Mouse (Mus musculus) gastrocnemius, adult 8-10 months (tissue): ENCODE data around the gene Vmn1r54. TPM values are rescaled to one million over a fixed set of nuclear protein-coding genes. Genes with fewer than 3 reads are reported as not detected.
"Not testable (repeated sequence)": the region's sequence is repeated elsewhere in the genome, so short reads cannot be mapped to it uniquely, and the experiment has no call there.

Source experiments
- DNase-seq, 2 experiments: peaks; one replicate each; pipeline ENCODE4 v3.0.0; 2022; ENCODE audit warnings: low spot score in 2 of 2
- total RNA-seq, 4 experiments: library from RNA; stranded (reverse); gene quantifications; 2 replicates each; pipeline ENCODE4 v1.2.4; 2022

Vmn1r54 gene
- total RNA-seq, result not detected

DNA sequence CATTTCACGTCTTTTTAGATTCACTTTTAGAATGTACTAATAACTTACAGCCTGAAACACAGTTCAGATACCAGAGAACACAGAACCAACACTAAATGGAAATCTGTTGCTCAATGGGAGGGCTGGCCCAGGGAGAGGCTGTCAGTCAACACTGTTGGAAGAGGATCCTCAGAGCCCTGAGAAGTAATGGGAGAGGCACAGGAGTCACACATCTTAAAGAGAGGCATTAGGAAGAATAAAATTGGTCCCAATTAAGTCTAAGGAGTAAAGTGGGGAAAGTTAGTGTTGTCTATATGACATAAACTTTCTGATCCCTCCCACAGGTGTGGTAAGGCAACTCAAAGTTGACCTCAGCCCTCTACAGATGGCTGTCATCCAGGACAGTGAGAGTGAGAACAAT, at the start of gene Vmn1r54:
Gene Vmn1r54 (plus strand): TSS at position 301 of the 400 bp plus-strand sequence.
- DNase-seq, result no peak

- DNase-seq, result not testable (repeated sequence)
Measured at GRCm38 (mm10) chr6:90202493-90202892, 43.6 kb upstream of the Vmn1r54 start, which contains the start of gene V1ra8. Gene V1ra8, plus strand, starts transcription at chr6:90202793.

DNA sequence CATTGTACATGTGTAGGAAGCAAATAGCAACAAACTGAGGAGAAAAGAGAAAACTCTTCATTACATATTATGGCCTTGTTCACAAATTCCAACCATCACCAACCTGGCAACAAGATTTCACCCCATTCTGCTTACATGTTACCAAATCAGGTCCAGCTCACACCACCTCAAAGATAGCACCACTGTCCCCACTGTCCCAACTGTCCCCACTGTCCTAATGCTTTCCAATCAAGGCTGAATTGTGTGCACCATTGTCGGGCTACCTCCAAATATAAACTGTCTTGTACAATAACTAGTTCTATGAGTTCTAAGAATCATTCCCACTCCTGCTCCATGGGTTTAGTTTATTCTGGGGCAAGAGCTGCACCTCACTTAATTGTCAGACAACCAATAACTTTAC, 21.8 kb upstream of the Vmn1r54 start, which contains the start of gene Vmn1r53:
Gene Vmn1r53 (minus strand): TSS at position 101 of the 400 bp plus-strand sequence.
- no peak for DNase-seq

DNA sequence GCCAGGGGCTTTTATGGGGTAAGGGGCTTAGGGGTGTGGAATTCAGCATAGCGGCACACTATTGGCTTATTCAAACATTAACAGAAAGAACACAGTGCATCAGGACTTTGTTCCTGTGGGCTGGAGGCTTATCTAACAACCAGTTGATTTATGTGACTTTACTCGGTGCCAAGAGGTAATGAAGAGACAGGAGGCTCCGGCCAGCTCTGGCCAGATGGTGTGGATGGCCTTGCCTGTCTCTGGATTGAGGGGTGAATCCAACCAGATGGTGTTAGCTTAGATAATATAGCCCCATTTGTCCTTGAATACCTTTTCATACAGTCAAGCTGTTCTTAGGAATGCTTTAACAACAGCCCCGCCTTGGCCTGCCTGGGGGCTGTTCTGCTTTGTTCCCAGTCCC, 14.0 kb upstream of the Vmn1r54 start:
- DNase-seq, result not testable (repeated sequence)

- no peak for DNase-seq
Measured at GRCm38 (mm10) chr6:90232681-90233080, 13.4 kb upstream of the Vmn1r54 start.

DNA sequence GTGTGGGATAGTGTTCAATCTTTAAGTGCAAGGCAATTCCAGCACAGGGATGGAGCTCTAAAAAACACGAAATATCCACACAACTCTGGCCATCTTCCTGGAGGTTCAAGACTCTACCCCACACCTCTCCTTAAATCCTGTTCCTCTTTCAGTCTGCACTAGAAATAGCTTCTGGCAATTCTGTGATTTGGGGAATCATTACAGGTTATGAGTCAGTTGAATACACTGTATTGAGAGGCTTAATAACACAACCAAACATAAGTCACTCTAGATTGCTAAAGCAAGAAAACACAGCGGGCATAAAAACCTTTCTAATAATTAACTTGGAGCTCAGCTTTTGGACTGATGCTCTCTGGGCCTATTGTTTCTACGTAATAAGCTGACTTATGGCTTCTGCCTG, 2.1 kb upstream of the Vmn1r54 start:
- DNase-seq, result no peak

DNA sequence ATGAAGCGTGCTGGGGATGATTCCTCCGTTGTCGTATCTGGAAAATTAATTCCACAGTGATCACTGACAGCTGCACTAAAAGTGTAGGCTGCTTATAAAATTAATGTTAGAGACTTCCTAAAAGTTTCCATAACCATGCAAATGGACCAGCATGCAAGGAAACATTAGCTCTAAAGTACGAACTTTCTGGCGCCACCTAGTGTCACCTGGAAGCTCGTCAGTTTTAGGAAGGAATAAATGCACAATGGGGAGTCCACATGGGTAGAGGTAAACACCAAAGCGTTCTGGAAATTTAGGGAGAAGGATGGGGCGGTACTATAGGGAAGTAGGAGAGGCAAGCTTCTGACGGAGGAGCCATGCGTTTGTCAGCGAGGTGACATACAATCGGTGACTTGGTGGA, 42.2 kb downstream of the Vmn1r54 start:
- DNase-seq, result no peak

DNA sequence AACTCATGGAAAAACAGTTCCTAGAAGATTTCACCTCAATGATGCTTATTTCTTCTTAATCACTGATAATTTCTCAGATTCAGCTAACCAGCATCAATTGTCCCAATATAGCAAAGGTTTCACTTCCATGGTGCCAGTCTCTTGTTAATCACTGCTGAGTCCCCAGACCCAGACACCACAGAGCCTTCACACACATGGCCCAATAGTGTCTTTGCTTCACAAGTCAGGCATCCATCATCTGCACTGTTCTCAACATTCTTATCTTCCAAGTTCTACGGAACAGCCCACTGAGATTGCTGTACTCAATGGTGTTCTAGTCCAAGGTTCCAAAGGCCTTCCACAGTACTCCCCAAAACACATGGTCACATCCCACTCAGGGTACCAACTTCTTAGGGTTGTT, 54.8 kb downstream of the Vmn1r54 start, which contains the start of gene BC048671:
Gene BC048671 (plus strand): TSS at position 301 of the 400 bp plus-strand sequence.
- no peak for DNase-seq

DNA sequence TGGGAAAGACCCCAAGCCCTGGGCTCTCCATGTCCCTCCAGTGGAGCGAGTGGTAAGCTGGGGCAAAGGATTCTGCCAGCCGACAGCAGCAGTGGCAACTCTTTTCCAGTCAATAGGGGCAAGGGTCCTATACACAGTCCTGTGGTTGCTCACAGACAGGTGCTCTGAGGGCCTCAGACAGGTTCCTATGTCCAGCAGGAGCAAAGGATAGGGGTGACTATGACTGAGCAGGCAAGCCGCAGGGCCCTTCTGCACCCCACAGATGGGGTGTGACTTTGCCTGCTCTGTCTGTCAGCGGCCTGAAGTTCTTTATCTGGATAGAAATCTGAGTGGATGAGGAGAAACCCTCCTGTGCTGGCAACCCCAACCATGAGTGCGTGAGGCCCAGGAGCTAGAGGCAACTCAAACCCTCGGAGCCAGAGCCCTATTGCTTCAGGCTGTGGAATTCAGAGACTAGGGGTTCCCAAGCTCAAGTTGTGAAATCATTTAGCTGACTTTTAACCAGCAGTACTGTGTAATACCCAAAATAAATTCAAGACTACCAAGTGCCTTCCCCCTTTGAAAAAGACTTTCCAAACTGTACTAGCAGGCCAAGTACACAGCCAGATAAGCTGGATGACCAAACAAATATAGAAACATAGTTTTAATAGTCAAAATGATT, 60.3 kb downstream of the Vmn1r54 start:
- no peak for DNase-seq

DNA sequence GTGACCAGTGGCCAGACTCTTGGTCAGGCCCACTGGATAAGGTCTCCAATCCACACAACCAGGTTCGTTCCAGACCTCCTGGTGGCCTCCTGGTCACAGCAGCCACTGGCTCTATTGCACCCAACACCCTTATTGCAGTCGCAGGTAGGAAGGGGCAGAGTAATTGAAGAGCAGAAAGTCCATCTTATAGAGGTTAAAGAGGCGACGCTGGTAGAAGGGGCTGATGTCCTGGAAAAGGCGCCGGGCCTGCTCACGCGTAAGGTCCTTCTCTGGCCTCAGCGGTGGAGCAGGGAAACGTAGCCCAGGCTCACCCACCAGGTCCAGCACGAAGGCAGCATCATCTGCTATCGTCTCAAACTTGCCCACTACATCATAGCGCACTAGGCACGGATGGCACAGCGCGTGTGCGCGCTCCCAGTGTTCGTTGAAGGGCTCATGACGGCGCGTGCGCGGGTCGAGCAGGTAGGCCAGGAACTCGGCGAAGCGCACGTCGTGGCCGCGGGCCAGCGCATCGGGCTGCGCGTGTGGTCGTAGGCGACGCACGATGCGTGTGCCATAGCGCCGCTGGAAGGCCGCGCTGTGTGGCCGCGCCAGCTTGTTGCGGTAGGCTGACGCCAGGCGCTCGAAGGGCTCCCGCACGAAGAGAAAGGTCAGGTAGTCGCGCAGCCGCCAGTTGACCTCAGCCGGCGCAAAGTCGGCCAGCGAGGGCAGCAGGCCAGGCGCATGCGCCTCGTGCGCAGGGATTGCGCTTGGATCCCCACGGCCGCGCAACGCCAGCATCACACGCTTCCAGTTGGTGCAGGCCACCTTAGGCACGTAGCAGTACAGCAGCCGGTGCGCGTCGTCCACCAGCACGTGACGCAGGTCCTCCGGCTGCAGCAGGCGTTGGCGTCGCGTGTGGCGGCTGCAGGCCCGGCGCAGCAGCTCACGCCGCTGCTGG, 63.0 kb downstream of the Vmn1r54 start:
- DNase-seq, result no peak

GRCm38 (mm10) chr6:90315961-90316360, 69.9 kb downstream of the Vmn1r54 start:
- DNase-seq, result no peak

DNA sequence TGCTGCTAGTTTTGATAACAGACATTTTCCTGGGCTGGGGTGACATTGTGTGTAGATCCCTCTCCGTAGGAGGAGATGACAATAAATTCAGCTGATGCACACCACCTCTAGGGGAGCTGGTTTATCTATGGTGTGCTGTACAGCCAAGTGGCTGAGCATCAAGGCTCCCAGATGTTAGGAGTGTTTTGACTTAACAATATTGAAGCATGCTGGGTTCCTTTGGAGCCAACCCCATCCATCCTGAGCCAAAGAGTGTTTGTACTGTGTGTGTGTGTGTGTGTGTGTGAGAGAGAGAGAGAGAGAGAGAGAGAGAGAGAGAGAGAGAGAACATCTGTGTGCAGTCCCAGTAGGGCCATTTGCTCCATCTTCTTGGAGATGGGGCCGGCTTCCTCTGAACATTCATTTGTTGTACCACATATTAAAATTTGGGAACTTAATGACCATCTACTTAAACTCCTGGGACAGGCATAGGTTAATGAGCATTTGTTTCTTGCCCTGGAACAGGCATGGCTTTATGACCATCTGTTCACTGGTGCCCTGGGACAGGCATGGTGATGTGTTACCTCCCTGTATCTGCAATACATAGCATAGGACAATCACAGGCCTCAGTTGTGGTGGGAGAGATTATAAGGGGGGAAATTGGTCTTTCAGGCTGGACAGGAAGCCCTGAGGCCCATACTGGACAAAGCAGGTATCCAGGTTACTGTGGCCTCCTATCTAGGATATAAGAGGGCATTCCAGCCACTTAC, 71.6 kb downstream of the Vmn1r54 start:
- no peak for DNase-seq

GRCm38 (mm10) chr6:90319019-90319418, 72.9 kb downstream of the Vmn1r54 start:
- DNase-seq, result no peak

DNA sequence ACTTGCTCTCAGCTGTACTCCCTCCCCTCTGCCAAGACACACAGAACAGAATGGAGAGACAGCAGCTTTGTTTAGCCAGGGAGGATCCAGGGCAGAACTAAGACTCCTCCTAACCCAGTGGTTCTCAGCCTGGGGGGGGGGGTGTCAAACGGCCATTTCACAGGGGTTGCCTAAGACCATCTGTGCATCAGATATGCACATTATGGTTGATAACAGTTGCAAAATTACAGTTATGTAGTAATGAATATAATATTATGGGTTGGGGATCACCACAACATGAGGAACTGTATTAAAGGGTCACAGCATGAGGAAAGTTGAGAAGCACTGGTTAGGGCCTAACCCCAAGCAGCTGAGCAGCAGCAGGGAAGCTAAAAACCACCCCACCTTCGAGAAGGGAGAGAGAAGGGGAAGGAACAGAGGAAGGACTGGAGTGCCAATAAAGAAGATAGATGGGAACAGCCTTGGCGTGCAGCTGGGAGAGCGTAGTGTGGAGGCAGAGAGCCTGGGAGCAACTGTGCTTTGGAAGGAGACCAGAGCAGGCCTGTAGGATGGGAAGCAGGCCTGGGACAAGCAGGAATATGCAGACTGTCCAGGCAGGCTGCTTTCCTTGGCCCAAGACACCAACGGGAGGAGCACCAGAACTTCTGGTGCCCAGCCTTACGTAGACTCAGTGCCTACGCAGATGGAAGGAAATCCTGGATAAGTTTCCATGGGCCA, 73.5 kb downstream of the Vmn1r54 start:
- no peak for DNase-seq

GRCm38 (mm10) chr6:90320429-90320828, 74.3 kb downstream of the Vmn1r54 start:
- DNase-seq, result no peak

Other genes with a start within 250 kb of the Vmn1r54 start
- not detected for gene Vmn1r47, start 230.2 kb upstream of the Vmn1r54 start, total RNA-seq
- not detected for gene Vmn1r48, start 209.5 kb upstream of the Vmn1r54 start, total RNA-seq
- not detected for gene Vmn1r49, start 167.8 kb upstream of the Vmn1r54 start, total RNA-seq
- not detected for gene Vmn1r50, start 144.9 kb upstream of the Vmn1r54 start, total RNA-seq
- not detected for gene Vmn1r51, start 123.7 kb upstream of the Vmn1r54 start, total RNA-seq
- not detected for gene Vmn1r52, start 71.5 kb upstream of the Vmn1r54 start, total RNA-seq
- gene V1ra8, start 43.5 kb upstream of the Vmn1r54 start, total RNA-seq, result not detected
- not detected for gene Vmn1r53, start 21.9 kb upstream of the Vmn1r54 start, total RNA-seq
- not detected for gene BC048671, start 54.9 kb downstream of the Vmn1r54 start, total RNA-seq
- not detected for gene Chst13, start 78.9 kb downstream of the Vmn1r54 start, total RNA-seq
- gene Uroc1, start 87.0 kb downstream of the Vmn1r54 start, total RNA-seq, result under 1 TPM in 1 of 4 experiments, not detected in 3; 0.11 TPM
- 10 to 100 TPM; 11.6 to 14.2 (median 12.1) TPM for gene Zxdc, start 123.2 kb downstream of the Vmn1r54 start, total RNA-seq
- under 1 TPM in 1 of 4 experiments, not detected in 3; 0.56 TPM for gene Cfap100, start 182.5 kb downstream of the Vmn1r54 start, total RNA-seq
- 10 to 100 TPM; 26.7 to 83.2 (median 44.3) TPM for gene Klf15, start 216.3 kb downstream of the Vmn1r54 start, total RNA-seq
- gene Aldh1l1, start 240.1 kb downstream of the Vmn1r54 start, total RNA-seq, result 1 to 10 TPM; 2.4 to 5.5 (median 4.0) TPM